Comparison of ENCODE assay signal across 10 mouse cellular contexts in genomic region chr11:93821533-93821932, GRCm38 (mm10).
DNase-seq lines count a peak whose midpoint lies in the region; ATAC-seq and TF ChIP-seq lines count a peak whose summit lies in the region.
"Had no signal": no experiment of that assay in that cellular context is flagged by ENCODE, and none has a peak within 500 bp of the region (broad histone marks: within the 10 kb centered on the region; RNA-seq: fewer than 3 reads in every experiment).

No protein-coding gene starts in this region.

- H3K4me1 ChIP-seq in liver, embryonic 15.5 days (replicated peaks), result no peaks in the 10 kb centered on the region
- H3K4me1 ChIP-seq: embryonic facial prominence, embryonic 15.5 days had no signal

- TF ChIP-seq CTCF in left cerebral cortex, adult 2 months (IDR thresholded peaks at IDR 0.05), result no peak

- no peak overlapping the region for H3K27ac ChIP-seq in liver, embryonic 15.5 days (replicated peaks)
- H3K27ac ChIP-seq in left cerebral cortex, adult 2 months, result no peak overlapping the region
- H3K27ac ChIP-seq: embryonic facial prominence, embryonic 15.5 days; limb, embryonic 13.5 days had no signal

- no peak overlapping the region for H3K4me2 ChIP-seq in liver, embryonic 15.5 days
- H3K4me2 ChIP-seq: embryonic facial prominence, embryonic 15.5 days; limb, embryonic 13.5 days had no signal

- H3K27me3 ChIP-seq in liver, embryonic 15.5 days, result no peaks in the 10 kb centered on the region
- H3K27me3 ChIP-seq: embryonic facial prominence, embryonic 15.5 days had no signal

- peak; percentile 9 for DNase-seq in embryo, embryonic 10.5 days (ENCODE audit: low spot score)
- DNase-seq in embryo, embryonic 10 days (ENCODE audit: low spot score), result no peak
- DNase-seq in layer of hippocampus, adult 9-11 months, result peak; percentile 12
- DNase-seq in layer of hippocampus, postnatal 36 days, result no peak
- DNase-seq in adrenal gland, adult (ENCODE audit: inconsistent age in 2 of 2, low spot score in 1 of 2), result no peak
- DNase-seq in left cerebral cortex, adult 2 months (ENCODE audit: extremely low spot score in 1 of 2, low spot score in 2 of 2), result no peak

- 5% methylated on average over 2 of the region's 2 CpGs for WGBS in liver, embryonic 15.5 days (ENCODE audit: insufficient replicate concordance)

- H3K36me3 ChIP-seq in liver, embryonic 15.5 days (replicated peaks), result no peaks in the 10 kb centered on the region
- H3K36me3 ChIP-seq: embryonic facial prominence, embryonic 15.5 days; limb, embryonic 13.5 days had no signal

- intact Hi-C loops in left cerebral cortex, adult 2 months (cut with DNase I), result no loop called here

- H3K9me3 ChIP-seq in liver, embryonic 15.5 days (replicated peaks), result no peaks in the 10 kb centered on the region
- H3K9me3 ChIP-seq: embryonic facial prominence, embryonic 15.5 days; limb, embryonic 13.5 days had no signal

- ATAC-seq in liver, embryonic 15.5 days (ENCODE audit: insufficient read depth), result peak; percentile 66
- peak; percentile 65; the same call in 1 of the 2 replicates for ATAC-seq in neutrophil, adult 5-6 weeks (ENCODE audit: extremely low read depth, insufficient number of reproducible peaks, low FRiP score, poor library complexity, severe bottlenecking)

- H3K4me3 ChIP-seq in liver, embryonic 15.5 days (replicated peaks), result no peak overlapping the region
- H3K4me3 ChIP-seq in left cerebral cortex, adult 2 months, result no peak overlapping the region
- H3K4me3 ChIP-seq: embryonic facial prominence, embryonic 15.5 days; limb, embryonic 13.5 days had no signal

- no peak overlapping the region for H3K9ac ChIP-seq in liver, embryonic 15.5 days
- H3K9ac ChIP-seq: embryonic facial prominence, embryonic 15.5 days; limb, embryonic 13.5 days had no signal

Comparison
In these comparisons a context has a peak if more than half of its experiments do, and no peak if none do; other contexts are left out.
1. DNase-seq: peak in embryo, embryonic 10.5 days (single experiment) and layer of hippocampus, adult 9-11 months (single experiment); none in embryo, embryonic 10 days (single experiment), layer of hippocampus, postnatal 36 days (0 of 2), adrenal gland, adult (0 of 2) and left cerebral cortex, adult 2 months (0 of 2).